Mouse (Mus musculus): Measurements from ENCODE around the gene Cblb.

Cblb gene

GRCm38 (mm10) chr16:52031091-52031689, at the start of gene Cblb:
Gene Cblb, plus strand, starts transcription at chr16:52031225.
- DNase-seq = peak; percentile 96

- no peak for DNase-seq
Observed at GRCm38 (mm10) chr16:51985436-51985835, 45.6 kb upstream of the Cblb start.

- DNase-seq = no peak
Observed at GRCm38 (mm10) chr16:51986207-51986606, 44.8 kb upstream of the Cblb start.

- no peak for DNase-seq
Observed at GRCm38 (mm10) chr16:51987085-51987620, 43.9 kb upstream of the Cblb start.

- DNase-seq = no peak
Observed at GRCm38 (mm10) chr16:51988027-51988426, 43.0 kb upstream of the Cblb start.

- no peak for DNase-seq
Observed at GRCm38 (mm10) chr16:51989259-51989658, 41.8 kb upstream of the Cblb start.

- no peak for DNase-seq
Observed at GRCm38 (mm10) chr16:52000043-52000442, 31.0 kb upstream of the Cblb start.

GRCm38 (mm10) chr16:52000801-52001200, 30.2 kb upstream of the Cblb start:
- DNase-seq = no peak

- no peak for DNase-seq
Observed at GRCm38 (mm10) chr16:52007006-52007405, 24.0 kb upstream of the Cblb start.

GRCm38 (mm10) chr16:52008471-52008870, 22.6 kb upstream of the Cblb start:
- no peak for DNase-seq

- DNase-seq = no peak
Observed at GRCm38 (mm10) chr16:52009421-52009820, 21.6 kb upstream of the Cblb start.

- DNase-seq = no peak
Observed at GRCm38 (mm10) chr16:52012984-52013383, 18.0 kb upstream of the Cblb start.

GRCm38 (mm10) chr16:52013812-52014211, 17.2 kb upstream of the Cblb start:
- DNase-seq = no peak

GRCm38 (mm10) chr16:52023417-52023816, 7.6 kb upstream of the Cblb start:
- DNase-seq = no peak

GRCm38 (mm10) chr16:52027326-52027725, 3.7 kb upstream of the Cblb start:
- DNase-seq = no peak

GRCm38 (mm10) chr16:52029001-52029400, 2.0 kb upstream of the Cblb start:
- no peak for DNase-seq

GRCm38 (mm10) chr16:52031712-52032251, 757 bp downstream of the Cblb start:
- peak; percentile 76 for DNase-seq

GRCm38 (mm10) chr16:52032376-52033330, 1.6 kb downstream of the Cblb start:
- no peak for DNase-seq

GRCm38 (mm10) chr16:52033381-52034315, 2.6 kb downstream of the Cblb start:
- DNase-seq = no peak

GRCm38 (mm10) chr16:52034356-52034755, 3.3 kb downstream of the Cblb start:
- DNase-seq = peak; percentile 28

- no peak for DNase-seq
Observed at GRCm38 (mm10) chr16:52036295-52036694, 5.3 kb downstream of the Cblb start.

GRCm38 (mm10) chr16:52038283-52038682, 7.3 kb downstream of the Cblb start:
- DNase-seq = no peak

All from cerebellum, adult 8-10 months (tissue).